Mouse (Mus musculus) G1E (cell line): ENCODE results near the gene Fxyd3.

ENCODE experiments used
- CTCF ChIP-seq: IDR thresholded peaks from 2 replicates; pipeline ENCODE4 v1.5.1; 2012; ENCODE audit warnings: low read depth, low read length, inconsistent platforms, mixed read lengths
- GATA1 ChIP-seq: IDR thresholded peaks from 2 replicates; pipeline ENCODE4 v1.6.1; 2012; ENCODE audit warnings: borderline replicate concordance, low read length, inconsistent platforms, mixed read lengths
- TAL1 ChIP-seq: conservative IDR thresholded peaks from 2 replicates; pipeline ENCODE4 v1.6.1; 2012; ENCODE audit warnings: low read depth, low read length, inconsistent platforms, mixed read lengths

DNA sequence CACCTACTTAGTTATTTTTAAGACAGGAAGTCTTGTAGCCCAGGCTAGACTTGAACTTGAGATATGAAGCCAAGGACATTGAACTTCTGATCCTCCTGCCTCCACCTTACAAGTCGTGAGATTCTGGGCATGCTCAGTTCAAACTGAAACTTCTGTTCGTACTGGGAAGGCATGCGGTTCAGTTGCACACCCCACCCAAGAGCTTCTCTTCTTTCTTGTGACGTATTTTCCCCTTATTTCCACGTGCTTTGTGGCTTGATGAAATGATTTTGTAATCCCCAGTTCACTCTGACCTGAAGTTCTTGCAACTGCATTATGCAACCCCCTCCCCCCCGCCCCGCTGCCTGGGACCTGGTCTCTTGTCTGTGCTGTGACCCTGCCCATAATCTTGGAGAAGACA is 44.8 kb downstream of the Fxyd3 start:
- TF ChIP-seq CTCF (no peak), TAL1 (no peak), GATA1 (no peak)
